Mouse (Mus musculus) cerebellum, adult 2 months (tissue): ENCODE measurements around the gene Rmdn3.

Source experiments
- CTCF ChIP-seq: fragments of 200-500 bp; IDR thresholded peaks from 2 replicates; pipeline ENCODE4 v1.5.1; 2011; ENCODE audit warnings: low read depth, mild to moderate bottlenecking, control low read depth, low read length, moderate library complexity, borderline replicate concordance; ENCODE audit not compliant: insufficient read depth
- POLR2A ChIP-seq: fragments of 200-500 bp; IDR thresholded peaks from 2 replicates; pipeline ENCODE4 v1.6.1; 2011; ENCODE audit warnings: low read length, control low read depth, borderline replicate concordance; ENCODE audit not compliant: insufficient read depth

DNA sequence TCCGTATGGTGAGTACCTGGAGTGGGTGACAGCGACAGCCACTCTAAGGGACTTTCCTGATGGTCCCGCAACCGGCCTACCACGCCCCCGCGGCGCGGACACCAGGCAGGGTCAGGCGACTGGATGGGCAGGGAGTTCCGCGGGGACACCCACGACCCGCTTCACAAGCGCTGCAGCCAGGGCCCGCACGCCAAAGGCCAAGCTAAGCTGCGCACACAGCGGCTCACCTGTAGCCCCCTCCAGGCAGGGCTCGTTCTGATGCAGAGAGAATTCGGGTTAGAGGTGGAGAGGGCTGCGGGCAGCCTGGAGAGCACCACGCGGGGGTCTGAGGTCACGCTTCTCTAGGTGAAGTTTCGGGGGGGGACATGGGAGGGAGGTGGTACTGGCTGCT, 11.0 kb upstream of the Rmdn3 start:
- TF ChIP-seq CTCF (no peak), POLR2A (no peak)
